Mouse (Mus musculus) heart, embryonic 14.5 days (tissue): Measurements from ENCODE around the gene Mthfs. TPM values are rescaled to one million over a fixed set of nuclear protein-coding genes. Genes with fewer than 3 reads are reported as not detected.

ENCODE experiments used
- ATAC-seq: fragments of 200-750 bp; cut with Nextera tagmentation; 2 replicates; pipeline ENCODE4 v1.8.0; 2017; ENCODE audit warnings: low read depth, moderate TSS enrichment; ENCODE audit not compliant: insufficient number of reproducible peaks, insufficient read depth, low FRiP score
- H3K27ac ChIP-seq, 2 experiments: fragments of 200-500 bp in 1 of 2; fragments of 300-500 bp in 1 of 2; sonication (generic) in 1 of 2; replicated peaks in 1 of 2; 2 replicates each; pipeline ENCODE4 v1.5.1; 2012 to 2014; ENCODE audit warnings: low read depth in 2 of 2, low read length in 2 of 2, control low read depth in 1 of 2, mild to moderate bottlenecking in 1 of 2, mixed read lengths in 1 of 2; ENCODE audit not compliant: control insufficient read depth in 1 of 2, insufficient read depth in 1 of 2
- H3K27me3 ChIP-seq: fragments of 300-500 bp; sonication (generic); 2 replicates; pipeline ENCODE4 v1.6.1; 2014; ENCODE audit warnings: mild to moderate bottlenecking, low read length, control low read depth; ENCODE audit not compliant: control insufficient read depth, insufficient read depth
- H3K36me3 ChIP-seq: fragments of 300-500 bp; sonication (generic); 2 replicates; pipeline ENCODE4 v1.6.1; 2014; ENCODE audit warnings: mild to moderate bottlenecking, control low read depth, low read length, mixed read lengths; ENCODE audit not compliant: control insufficient read depth, insufficient read depth
- H3K4me1 ChIP-seq, 2 experiments: fragments of 200-500 bp in 1 of 2; fragments of 300-500 bp in 1 of 2; sonication (generic) in 1 of 2; 2 replicates each; pipeline ENCODE4 v1.6.1; 2012 to 2014; ENCODE audit warnings: low read length in 2 of 2, control low read depth in 1 of 2, mixed read lengths in 1 of 2; ENCODE audit not compliant: control insufficient read depth in 2 of 2, insufficient read depth in 2 of 2
- H3K4me2 ChIP-seq: fragments of 300-500 bp; sonication (generic); 2 replicates; pipeline ENCODE4 v1.6.1; 2014; ENCODE audit warnings: mild to moderate bottlenecking, low read length
- H3K4me3 ChIP-seq, 2 experiments: fragments of 200-500 bp in 1 of 2; fragments of 300-500 bp in 1 of 2; sonication (generic) in 1 of 2; 2 replicates each; pipeline ENCODE4 v1.5.1; 2012 to 2014; ENCODE audit warnings: low read length in 2 of 2, mild to moderate bottlenecking in 2 of 2, control low read depth in 1 of 2, low read depth in 1 of 2, moderate library complexity in 1 of 2; ENCODE audit not compliant: control insufficient read depth in 1 of 2, insufficient read depth in 1 of 2
- H3K9ac ChIP-seq: fragments of 300-500 bp; sonication (generic); 2 replicates; pipeline ENCODE4 v1.6.1; 2014; ENCODE audit warnings: mild to moderate bottlenecking, low read length
- H3K9me3 ChIP-seq: fragments of 300-500 bp; sonication (generic); 2 replicates; pipeline ENCODE4 v1.6.1; 2016; ENCODE audit warnings: low read length, control low read depth; ENCODE audit not compliant: control insufficient read depth
- WGBS: fragments of 180-500 bp; shearing (Covaris S2); extraction: QIAGEN DNeasy Blood & Tissue Kit; methylation state at CpG from one replicate; pipeline ENCODE4 v1.1.7; 2014; 5-methylcytosine and 5-hydroxymethylcytosine counted together
- polyA plus RNA-seq: library from polyadenylated mRNA; unstranded; fragments of >200 nt; fragmentation: Nextera tagmentation; extraction: Ambion mirVana; gene quantifications from 2 replicates; pipeline ENCODE4 v1.2.1, GENCODE M21; 2014

Gene Mthfs
- polyA plus RNA-seq, 1 experiment from 2014 or later: 20.6 TPM

GRCm38 (mm10) chr9:89309195-89309535 lies 98.7 kb downstream of the Mthfs start:
- H3K36me3 ChIP-seq: no peaks in the 10 kb centered on the region
- H3K27me3 ChIP-seq: no peaks in the 10 kb centered on the region
- H3K4me1 ChIP-seq: no peaks in the 10 kb centered on the region
- H3K27ac ChIP-seq: no peak overlapping the region
- H3K4me2 ChIP-seq: no peak overlapping the region
- H3K9me3 ChIP-seq: no peaks in the 10 kb centered on the region
- ATAC-seq: no peak
- WGBS: 65% methylated on average over 2 of the region's 2 CpGs
- H3K4me3 ChIP-seq: no peak overlapping the region
- no peak overlapping the region for H3K9ac ChIP-seq

GRCm38 (mm10) chr9:89311649-89312048 lies 101.2 kb downstream of the Mthfs start:
- Histone ChIP-seq H3K4me1 (no peaks in the 10 kb centered on the region), H3K9ac (no peak overlapping the region), H3K4me2 (no peak overlapping the region), H3K27ac (no peak overlapping the region), H3K27me3 (no peaks in the 10 kb centered on the region), H3K9me3 (no peaks in the 10 kb centered on the region), H3K36me3 (no peaks in the 10 kb centered on the region), H3K4me3 (no peak overlapping the region)
- ATAC-seq: no peak
- WGBS: 76% methylated on average over 2 of the region's 2 CpGs

- WGBS: 75% methylated on average over 1 of the region's 1 CpGs
- Histone ChIP-seq H3K4me2 (no peak overlapping the region), H3K9me3 (no peaks in the 10 kb centered on the region), H3K4me3 (no peak overlapping the region), H3K27ac (no peak overlapping the region), H3K36me3 (no peaks in the 10 kb centered on the region), H3K4me1 (no peaks in the 10 kb centered on the region), H3K9ac (no peak overlapping the region), H3K27me3 (no peaks in the 10 kb centered on the region)
- no peak for ATAC-seq
Measured at GRCm38 (mm10) chr9:89373731-89374130, 163.3 kb downstream of the Mthfs start.

- H3K27me3 ChIP-seq: no peaks in the 10 kb centered on the region
- ATAC-seq: no peak
- WGBS: 68% methylated on average over 4 of the region's 4 CpGs
Measured at GRCm38 (mm10) chr9:89374650-89375049, 164.2 kb downstream of the Mthfs start.

GRCm38 (mm10) chr9:89403031-89403430 lies 192.6 kb downstream of the Mthfs start:
- 90% methylated on average over 1 of the region's 1 CpGs for WGBS
- no peaks in the 10 kb centered on the region for H3K36me3 ChIP-seq
- H3K9ac ChIP-seq: no peak overlapping the region
- H3K4me2 ChIP-seq: no peak overlapping the region
- H3K9me3 ChIP-seq: no peaks in the 10 kb centered on the region
- no peaks in the 10 kb centered on the region for H3K4me1 ChIP-seq
- H3K4me3 ChIP-seq: no peak overlapping the region
- no peak for ATAC-seq
- H3K27me3 ChIP-seq: no peaks in the 10 kb centered on the region
- H3K27ac ChIP-seq: no peak overlapping the region

More at GRCm38 (mm10) chr9:89374650-89375049, 164.2 kb downstream of the Mthfs start:
- Histone ChIP-seq H3K36me3 (no peaks in the 10 kb centered on the region), H3K9me3 (no peaks in the 10 kb centered on the region), H3K9ac (no peak overlapping the region), H3K4me1 (no peaks in the 10 kb centered on the region), H3K4me2 (no peak overlapping the region), H3K27ac (no peak overlapping the region), H3K4me3 (no peak overlapping the region)

Other genes with a start within 250 kb of the Mthfs start
- gene Trim43b, start 117.8 kb upstream of the Mthfs start, polyA plus RNA-seq: not detected in 2 replicates
- 2.3 and 3.2 TPM in 2 replicates for gene Bcl2a1b, start 11.5 kb upstream of the Mthfs start, polyA plus RNA-seq
- gene Gm29094, start 11.3 kb upstream of the Mthfs start, polyA plus RNA-seq: not detected in 2 replicates